Mouse (Mus musculus) forebrain, embryonic 10.5 days (tissue): ENCODE measurements at regions not wholly inside any gene's neighbourhood (a gene's known extent, or its start where the extent isn't known, plus 50 kb on each side); places are given as distances from the start of the nearest gene placed in this dataset.

Source experiments
- DNase-seq: peaks from one replicate; pipeline ENCODE4 v3.0.0-alpha.2; 2017; ENCODE audit warnings: low spot score; ENCODE audit errors: extremely low spot score
- H3K27ac ChIP-seq: fragments of 300-500 bp; sonication (generic); 2 replicates; pipeline ENCODE4 v1.5.1; 2016; ENCODE audit warnings: mild to moderate bottlenecking
- H3K27me3 ChIP-seq: fragments of 300-500 bp; sonication (generic); 2 replicates; pipeline ENCODE4 v1.6.1; 2016; ENCODE audit warnings: mild to moderate bottlenecking; ENCODE audit not compliant: poor library complexity, severe bottlenecking
- H3K36me3 ChIP-seq: fragments of 300-500 bp; sonication (generic); replicated peaks from 2 replicates; pipeline ENCODE4 v1.6.1; 2016; ENCODE audit warnings: mild to moderate bottlenecking, moderate library complexity
- H3K4me1 ChIP-seq: fragments of 300-500 bp; sonication (generic); 2 replicates; pipeline ENCODE4 v1.6.1; 2016
- H3K4me3 ChIP-seq: fragments of 300-500 bp; sonication (generic); 2 replicates; pipeline ENCODE4 v1.5.1; 2016; ENCODE audit warnings: mild to moderate bottlenecking, moderate library complexity
- H3K9me3 ChIP-seq: fragments of 300-500 bp; sonication (generic); 2 replicates; pipeline ENCODE4 v1.6.1; 2016; ENCODE audit warnings: mild to moderate bottlenecking, moderate library complexity
- WGBS: fragments of 180-500 bp; shearing (Covaris S2); methylation state at CpG from one replicate; pipeline ENCODE4 v1.1.7; 2016; 5-methylcytosine and 5-hydroxymethylcytosine counted together

DNA sequence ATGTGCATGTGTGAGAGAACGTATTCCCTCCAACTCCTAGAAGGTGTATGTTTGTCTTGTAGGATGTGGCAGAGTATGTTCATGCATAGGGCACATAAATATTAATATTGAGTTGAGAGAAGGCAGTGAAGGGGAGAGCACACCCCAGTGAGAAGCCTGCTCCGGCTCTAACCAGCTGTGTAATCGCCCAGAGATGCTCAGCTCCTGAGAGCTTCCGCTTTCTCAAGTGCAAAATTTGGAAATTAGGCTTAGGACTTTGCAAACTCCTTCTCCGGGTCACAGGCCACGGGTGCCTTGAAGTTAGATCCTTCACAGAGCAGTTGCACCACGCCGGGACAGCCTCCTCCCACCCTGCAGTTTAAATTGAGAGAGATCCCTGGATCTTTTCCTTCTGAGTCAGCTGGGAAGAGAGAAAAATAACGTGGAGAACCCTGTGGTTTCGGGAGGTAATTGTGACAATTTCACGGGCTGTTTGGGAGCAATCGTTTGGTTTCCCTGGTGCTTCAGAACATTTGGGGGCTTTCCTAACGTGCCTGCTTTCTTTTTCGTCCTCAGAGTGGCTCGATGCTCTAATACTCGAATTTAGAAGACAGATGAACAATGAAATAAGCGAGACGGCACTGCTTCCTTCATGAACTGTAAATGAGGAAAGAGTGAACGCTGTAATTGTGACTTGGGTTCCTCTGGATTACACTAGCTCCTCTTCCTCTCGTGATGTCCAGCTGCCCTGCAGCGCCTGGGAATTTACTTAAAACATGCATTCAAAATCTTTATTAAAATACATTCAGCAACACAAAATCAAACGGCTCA is 263.0 kb upstream of the Adamts16 start:
- H3K4me3 ChIP-seq, result peak overlapping the region; percentile 35
- WGBS, result 44% methylated on average over 22 of the region's 22 CpGs
- no peak overlapping the region for H3K27ac ChIP-seq
- peaks cover 12% of the 10 kb centered on the region for H3K4me1 ChIP-seq
- H3K36me3 ChIP-seq, result no peaks in the 10 kb centered on the region
- no peak for DNase-seq
- no peaks in the 10 kb centered on the region for H3K9me3 ChIP-seq
- H3K27me3 ChIP-seq, result peaks cover 81% of the 10 kb centered on the region

DNA sequence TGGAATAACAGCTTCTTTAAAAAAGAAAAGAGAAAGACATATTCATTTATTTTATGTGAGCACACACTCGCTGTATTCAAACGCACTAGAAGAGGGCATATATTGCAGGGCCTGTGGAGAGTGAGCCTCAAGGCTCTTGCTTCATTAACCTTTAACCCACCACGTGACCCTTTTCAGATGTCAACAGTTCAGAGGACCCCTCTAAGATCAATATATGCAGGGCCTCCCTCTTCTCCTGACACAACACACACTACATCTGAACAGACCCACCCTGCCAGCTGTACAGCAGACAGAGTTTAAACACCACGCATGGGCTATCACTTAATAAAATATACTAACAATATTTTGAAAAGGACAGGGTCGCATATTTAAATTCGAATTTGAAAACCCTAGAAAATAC is 242.7 kb upstream of the Adamts16 start:
- no peak overlapping the region for H3K27ac ChIP-seq
- peaks cover 14% of the 10 kb centered on the region; the same call in 1 of the 2 replicates for H3K4me1 ChIP-seq
- no peak for DNase-seq
- no peaks in the 10 kb centered on the region for H3K27me3 ChIP-seq
- H3K4me3 ChIP-seq, result no peak overlapping the region
- no peaks in the 10 kb centered on the region for H3K9me3 ChIP-seq
- 66% methylated on average over 6 of the region's 6 CpGs for WGBS
- no peaks in the 10 kb centered on the region for H3K36me3 ChIP-seq

DNA sequence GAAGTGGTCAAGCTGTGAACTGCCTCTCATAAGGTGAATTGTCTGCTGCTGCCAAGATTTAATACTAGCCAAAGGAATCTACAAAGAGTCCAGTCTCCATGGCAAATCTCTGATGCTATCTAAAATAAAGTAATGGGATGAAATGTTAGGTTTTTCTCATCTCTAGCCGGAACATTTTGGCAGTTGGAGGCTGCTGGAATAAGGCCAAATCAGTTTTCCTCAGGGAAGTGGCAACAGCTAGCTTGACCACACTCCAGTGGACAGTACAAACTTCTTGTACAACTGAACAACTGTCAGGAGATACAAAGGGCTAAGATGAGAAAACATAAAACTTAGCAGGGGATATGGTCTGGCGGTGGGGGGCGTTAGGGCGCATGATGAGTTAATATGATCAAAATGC is 234.3 kb upstream of the Adamts16 start:
- H3K4me3 ChIP-seq, result no peak overlapping the region
- WGBS, result 91% methylated on average over 4 of the region's 4 CpGs
- no peak for DNase-seq
- H3K9me3 ChIP-seq, result no peaks in the 10 kb centered on the region
- no peaks in the 10 kb centered on the region for H3K36me3 ChIP-seq
- peaks cover 8% of the 10 kb centered on the region; the same call in 1 of the 2 replicates for H3K4me1 ChIP-seq
- H3K27ac ChIP-seq, result no peak overlapping the region
- H3K27me3 ChIP-seq, result peaks cover 9% of the 10 kb centered on the region

DNA sequence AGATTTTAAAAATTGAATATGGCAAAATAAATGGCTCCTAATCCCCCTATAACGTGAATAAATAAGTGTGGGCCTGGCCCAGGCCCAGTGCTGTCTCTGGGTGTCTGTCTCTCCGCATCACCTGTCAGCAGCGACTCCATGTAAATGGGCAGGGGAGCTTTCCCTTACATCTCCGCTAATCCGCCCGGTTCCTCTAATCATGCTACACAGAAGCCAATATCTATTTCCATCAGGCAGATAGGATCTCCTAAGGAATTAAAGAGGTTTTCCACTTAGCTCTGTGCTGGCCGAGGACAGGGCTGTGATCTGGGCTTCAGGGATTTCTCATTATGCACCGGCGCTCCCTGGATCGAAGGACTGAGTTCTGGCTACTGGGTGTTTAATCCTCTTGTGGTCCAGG is 232.4 kb upstream of the Adamts16 start:
- Histone ChIP-seq H3K36me3 (no peaks in the 10 kb centered on the region), H3K4me3 (no peak overlapping the region), H3K27me3 (peaks cover 9% of the 10 kb centered on the region), H3K4me1 (peaks cover 8% of the 10 kb centered on the region; the same call in 1 of the 2 replicates), H3K27ac (no peak overlapping the region), H3K9me3 (no peaks in the 10 kb centered on the region)
- DNase-seq, result no peak
- 51% methylated on average over 10 of the region's 10 CpGs for WGBS

DNA sequence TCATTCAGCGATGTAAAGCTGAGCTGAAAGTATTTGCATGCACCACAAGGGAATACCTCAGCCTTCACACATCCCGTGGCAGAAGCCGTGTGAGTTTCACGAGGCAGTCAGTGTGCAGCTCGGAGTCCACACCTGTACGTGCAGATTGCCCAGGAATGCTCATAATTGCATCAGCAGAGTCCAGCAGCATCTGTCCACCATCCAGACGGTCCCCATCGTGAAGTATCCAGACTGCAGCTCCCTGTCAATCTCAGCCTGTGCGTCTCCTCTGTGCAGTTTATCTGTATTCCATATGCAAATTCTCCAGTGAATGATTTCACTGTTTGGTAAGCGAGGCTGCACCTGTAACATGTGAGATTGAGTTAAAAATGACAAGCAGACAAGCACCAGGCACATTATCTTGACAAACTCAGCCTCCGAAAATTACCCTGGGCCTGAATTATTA is 227.2 kb upstream of the Adamts16 start:
- H3K27me3 ChIP-seq, result no peaks in the 10 kb centered on the region
- 86% methylated on average over 11 of the region's 11 CpGs for WGBS
- H3K4me3 ChIP-seq, result no peak overlapping the region
- H3K36me3 ChIP-seq, result no peaks in the 10 kb centered on the region
- DNase-seq, result no peak
- peaks cover 16% of the 10 kb centered on the region for H3K4me1 ChIP-seq
- no peaks in the 10 kb centered on the region for H3K9me3 ChIP-seq
- H3K27ac ChIP-seq, result no peak overlapping the region

DNA sequence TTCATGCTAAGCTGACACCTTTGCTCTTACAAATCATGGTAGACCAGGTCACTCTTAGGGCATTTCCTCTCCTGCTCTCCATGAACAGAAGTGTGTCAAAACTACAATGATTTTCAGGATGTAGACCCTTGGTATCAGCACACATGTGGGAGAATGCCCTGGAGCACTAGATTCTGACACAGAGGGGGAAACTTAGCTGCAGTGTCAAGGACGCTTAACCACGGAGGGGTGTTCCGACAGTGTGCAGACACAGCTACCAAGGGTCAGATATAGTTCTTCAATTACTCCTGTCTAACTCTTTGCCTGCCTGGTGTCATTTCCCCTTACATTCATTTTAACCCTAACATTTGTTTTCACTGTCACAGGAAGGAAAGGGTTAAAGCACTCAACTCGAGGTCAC is 226.4 kb upstream of the Adamts16 start:
- Histone ChIP-seq H3K36me3 (no peaks in the 10 kb centered on the region), H3K27me3 (no peaks in the 10 kb centered on the region), H3K4me3 (no peak overlapping the region), H3K9me3 (no peaks in the 10 kb centered on the region), H3K27ac (no peak overlapping the region), H3K4me1 (peaks cover 16% of the 10 kb centered on the region)
- 53% methylated on average over 4 of the region's 4 CpGs for WGBS
- DNase-seq, result no peak

DNA sequence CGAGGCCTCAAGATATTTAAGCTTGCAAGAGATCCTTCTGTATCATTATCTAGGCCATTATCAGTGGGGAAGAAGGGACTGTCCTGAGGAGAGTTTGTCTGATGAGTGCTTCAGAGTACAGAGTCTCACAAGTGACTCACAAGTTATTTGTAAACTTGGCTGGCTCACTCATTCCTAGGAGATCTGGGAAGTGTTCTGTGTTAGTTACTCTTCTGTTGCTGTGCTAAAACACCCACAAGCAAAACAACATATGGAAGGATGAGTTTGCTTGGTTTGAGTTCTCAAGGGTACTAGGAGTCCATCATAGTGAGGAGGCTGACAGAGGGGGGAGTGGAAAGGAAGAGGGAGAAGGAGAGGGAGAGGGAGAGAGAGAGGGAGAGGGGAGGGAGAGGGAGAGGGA is 224.0 kb upstream of the Adamts16 start:
- no peak for DNase-seq
- WGBS, result 86% methylated on average over 1 of the region's 1 CpGs
- Histone ChIP-seq H3K4me1 (peaks cover 16% of the 10 kb centered on the region), H3K4me3 (no peak overlapping the region), H3K27ac (no peak overlapping the region), H3K9me3 (no peaks in the 10 kb centered on the region), H3K36me3 (no peaks in the 10 kb centered on the region), H3K27me3 (no peaks in the 10 kb centered on the region)

DNA sequence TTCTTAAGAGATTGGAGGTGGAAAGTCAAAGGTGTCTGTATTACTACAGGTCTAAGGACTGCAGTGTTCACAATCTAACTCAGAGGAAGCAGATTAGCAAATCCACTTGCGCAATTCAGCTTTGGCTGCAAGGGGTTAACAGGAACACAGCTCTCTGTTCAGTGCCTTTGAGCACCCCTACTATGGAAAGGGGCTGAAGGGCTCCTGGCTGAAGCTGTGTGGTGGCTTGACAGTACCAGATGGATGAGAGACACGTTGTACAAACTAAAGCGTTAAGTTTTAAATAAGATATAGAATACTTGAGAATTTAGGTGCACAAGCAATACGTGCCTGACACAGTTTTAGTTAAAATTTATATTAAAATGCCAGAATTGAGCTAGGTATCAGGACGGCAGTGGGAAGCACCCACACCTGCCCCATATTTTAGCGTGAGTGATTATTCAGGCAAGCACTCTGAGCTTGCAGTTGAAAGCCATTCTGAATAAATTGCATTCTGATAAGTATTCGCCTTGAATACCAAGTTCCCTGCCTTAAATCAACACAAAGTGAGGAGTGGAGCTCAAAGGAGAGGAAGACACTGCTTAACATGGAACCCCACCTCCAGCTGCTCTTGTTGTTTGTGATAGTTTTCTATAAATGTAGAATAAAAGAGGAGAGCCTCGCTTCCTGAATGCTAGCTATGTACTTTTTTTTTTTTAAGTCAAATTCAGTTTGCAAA is 223.1 kb upstream of the Adamts16 start:
- 86% methylated on average over 8 of the region's 8 CpGs for WGBS
- H3K4me1 ChIP-seq, result peaks cover 16% of the 10 kb centered on the region
- H3K4me3 ChIP-seq, result no peak overlapping the region
- no peak for DNase-seq
- no peaks in the 10 kb centered on the region for H3K36me3 ChIP-seq
- no peak overlapping the region for H3K27ac ChIP-seq
- H3K9me3 ChIP-seq, result no peaks in the 10 kb centered on the region
- no peaks in the 10 kb centered on the region for H3K27me3 ChIP-seq

DNA sequence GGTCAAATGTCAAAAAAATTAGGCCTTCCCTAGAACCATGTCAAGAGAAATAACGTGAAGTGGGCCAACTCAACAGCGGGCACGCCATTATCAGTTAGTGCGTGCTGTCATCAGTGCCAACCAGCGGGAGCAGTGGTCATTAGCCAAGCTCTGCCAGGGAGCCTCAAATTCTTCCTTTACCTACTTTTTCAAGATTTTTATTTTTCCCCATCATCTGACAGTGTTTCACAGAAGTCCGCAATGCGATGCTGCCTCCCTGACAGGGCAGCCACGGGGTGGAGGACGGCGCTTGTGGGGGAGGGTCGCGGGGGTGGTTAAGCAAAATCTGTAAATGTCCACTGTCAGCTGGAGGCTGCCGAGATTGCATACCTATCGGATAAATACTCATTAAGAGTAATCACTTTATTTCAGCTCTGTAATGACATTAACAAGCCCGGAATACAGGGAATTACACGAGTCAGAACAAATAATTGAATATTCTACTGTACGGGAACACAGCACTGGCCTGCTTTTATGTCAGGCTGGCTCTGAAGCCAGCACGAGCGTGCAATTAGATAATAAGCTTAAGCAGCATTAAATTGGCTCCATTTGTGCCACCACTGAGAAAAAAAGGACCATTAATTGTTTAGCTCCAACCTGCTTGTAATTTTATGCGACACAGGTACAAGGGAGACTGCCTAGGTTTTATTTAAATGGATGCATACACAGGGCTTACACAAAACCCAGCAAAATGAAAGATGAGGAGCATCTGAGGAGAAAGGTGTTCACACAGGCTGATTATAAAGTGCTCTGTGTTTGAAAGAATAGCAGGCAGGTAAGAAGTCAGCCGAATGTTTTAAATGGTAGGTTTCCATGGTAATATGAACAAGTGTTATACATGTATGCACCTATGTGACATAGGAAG is 212.0 kb upstream of the Adamts16 start:
- peaks cover 14% of the 10 kb centered on the region for H3K4me1 ChIP-seq
- WGBS, result 83% methylated on average over 21 of the region's 21 CpGs
- no peaks in the 10 kb centered on the region for H3K36me3 ChIP-seq
- DNase-seq, result no peak
- no peaks in the 10 kb centered on the region for H3K27me3 ChIP-seq
- H3K27ac ChIP-seq, result no peak overlapping the region
- no peak overlapping the region for H3K4me3 ChIP-seq
- no peaks in the 10 kb centered on the region for H3K9me3 ChIP-seq

DNA sequence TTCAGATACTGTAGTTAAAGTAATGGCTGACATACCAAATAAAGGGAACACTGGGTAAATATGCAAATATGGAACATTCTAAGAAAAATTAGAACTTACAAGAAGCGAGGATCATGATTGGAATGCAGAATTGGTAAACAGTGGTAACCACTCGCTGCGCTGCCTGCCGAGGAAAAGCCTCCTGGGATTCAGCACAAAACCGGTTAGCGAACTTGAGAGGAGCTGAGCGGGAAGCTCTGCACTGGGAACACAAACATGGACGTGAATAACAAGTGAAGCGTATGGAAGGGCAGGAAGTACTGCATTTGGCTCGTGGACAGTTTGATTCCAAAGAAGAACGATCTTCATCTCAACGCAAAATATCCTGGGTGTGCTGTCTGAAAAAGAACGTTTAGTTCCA is 209.0 kb upstream of the Adamts16 start:
- H3K4me3 ChIP-seq, result no peak overlapping the region
- peaks cover 14% of the 10 kb centered on the region for H3K4me1 ChIP-seq
- H3K36me3 ChIP-seq, result no peaks in the 10 kb centered on the region
- no peaks in the 10 kb centered on the region for H3K27me3 ChIP-seq
- H3K9me3 ChIP-seq, result no peaks in the 10 kb centered on the region
- DNase-seq, result no peak
- whole genome bisulfite sequencing, result 46% methylated on average over 13 of the region's 13 CpGs
- no peak overlapping the region for H3K27ac ChIP-seq

DNA sequence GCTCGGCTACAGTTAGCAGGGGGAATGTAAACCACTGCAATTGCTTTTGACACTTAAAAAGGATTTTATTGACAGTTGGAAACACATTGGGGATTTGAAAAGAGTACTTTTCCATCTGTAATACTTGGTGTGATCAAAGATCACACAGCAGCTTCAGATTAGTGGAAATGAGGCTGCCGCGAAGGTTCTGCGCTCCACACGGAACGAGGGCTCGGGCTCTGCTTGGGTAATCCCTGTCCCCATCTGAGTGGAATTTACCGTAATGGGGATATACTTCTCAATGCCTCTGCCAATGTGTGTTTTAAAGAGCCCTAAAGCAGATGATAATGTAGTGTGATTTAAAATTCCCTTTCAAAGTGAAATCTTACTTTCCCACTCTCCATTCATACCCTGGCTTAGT is 194.4 kb upstream of the Adamts16 start:
- no peaks in the 10 kb centered on the region for H3K27me3 ChIP-seq
- WGBS, result 94% methylated on average over 8 of the region's 8 CpGs
- no peak overlapping the region for H3K27ac ChIP-seq
- no peaks in the 10 kb centered on the region for H3K36me3 ChIP-seq
- DNase-seq, result no peak
- no peak overlapping the region for H3K4me3 ChIP-seq
- H3K9me3 ChIP-seq, result no peaks in the 10 kb centered on the region
- H3K4me1 ChIP-seq, result no peaks in the 10 kb centered on the region

DNA sequence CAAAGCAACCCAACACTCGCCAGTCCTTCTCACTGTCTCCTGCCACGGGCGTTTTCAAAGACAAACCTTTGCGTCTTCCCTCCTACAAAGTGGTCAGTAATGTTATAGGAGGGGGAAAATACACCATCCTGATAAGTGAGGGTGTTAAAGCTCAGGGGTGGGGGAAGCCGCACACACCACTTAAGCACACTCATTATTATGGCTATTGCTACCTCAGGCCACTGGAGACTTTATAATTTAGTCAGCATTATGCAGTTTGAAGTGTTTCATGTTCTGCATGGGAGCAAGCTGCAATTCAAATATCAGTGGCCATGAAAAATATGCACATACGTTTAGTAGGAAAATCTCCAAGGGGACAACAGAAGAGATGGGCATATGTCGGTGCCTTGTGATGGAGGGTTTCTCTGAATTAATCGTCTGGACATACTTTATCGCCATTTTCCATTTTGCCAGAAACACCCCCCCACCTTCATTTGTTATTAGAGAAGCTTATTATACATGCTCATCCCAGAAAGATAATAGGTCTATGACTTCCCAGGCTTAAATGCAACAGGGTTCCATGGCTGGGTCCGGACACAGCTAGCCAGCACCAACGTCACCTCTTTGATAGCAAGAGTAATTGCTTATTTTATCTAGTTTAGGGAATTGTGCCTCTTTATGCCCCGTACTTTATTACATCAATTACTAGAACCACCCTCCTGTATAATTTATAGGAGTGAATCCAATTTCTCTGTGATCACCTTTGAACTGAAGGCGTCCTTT is 193.5 kb upstream of the Adamts16 start:
- H3K4me1 ChIP-seq, result no peaks in the 10 kb centered on the region
- no peaks in the 10 kb centered on the region for H3K27me3 ChIP-seq
- no peak for DNase-seq
- 83% methylated on average over 13 of the region's 13 CpGs for WGBS
- no peak overlapping the region for H3K27ac ChIP-seq
- no peak overlapping the region for H3K4me3 ChIP-seq
- no peaks in the 10 kb centered on the region for H3K36me3 ChIP-seq
- H3K9me3 ChIP-seq, result no peaks in the 10 kb centered on the region
